Mouse (Mus musculus): ENCODE measurements at regions not wholly inside any gene's neighbourhood (a gene's known extent, or its start where the extent isn't known, plus 50 kb on each side); places are given as distances from the start of the nearest gene placed in this dataset.
A peak's percentile ranks its signal among the peaks of the same experiment; 100 is the strongest.

- DNase-seq (ENCODE audit: low spot score in 2 of 2), result no peak
Observed at GRCm38 (mm10) chrX:58244544-58244943, 222.0 kb downstream of the Zic3 start.

GRCm38 (mm10) chrX:58256043-58256442 lies 233.5 kb downstream of the Zic3 start:
- peak in 1 of 2 experiments; percentile 20 for DNase-seq (ENCODE audit: low spot score in 2 of 2)

GRCm38 (mm10) chrX:58282903-58283302 lies 260.4 kb downstream of the Zic3 start:
- DNase-seq (ENCODE audit: low spot score in 2 of 2), result no peak

GRCm38 (mm10) chrX:58322832-58323231 lies 300.3 kb downstream of the Zic3 start:
- DNase-seq (ENCODE audit: low spot score in 2 of 2), result no peak

- DNase-seq (ENCODE audit: low spot score in 2 of 2), result no peak
Observed at GRCm38 (mm10) chrX:58351606-58352005, 329.1 kb downstream of the Zic3 start.

GRCm38 (mm10) chrX:58377926-58378325 lies 355.4 kb downstream of the Zic3 start:
- DNase-seq (ENCODE audit: low spot score in 2 of 2), result peak; percentile 20 to 27

All from right cerebral cortex, postnatal 10 days (tissue).